Mouse (Mus musculus): ENCODE measurements at regions not wholly inside any gene's neighbourhood (a gene's known extent, or its start where the extent isn't known, plus 50 kb on each side); places are given as distances from the start of the nearest gene placed in this dataset.

GRCm38 (mm10) chr4:12286391-12286790 lies 114.6 kb upstream of the Fam92a start:
- TF ChIP-seq POLR2A (IDR thresholded peaks at IDR 0.05; ENCODE audit: low read depth, low read length): no peak
- no peak for TF ChIP-seq CTCF (IDR thresholded peaks at IDR 0.05; ENCODE audit: borderline replicate concordance, insufficient read depth, low read length)

Data from embryonic fibroblast, embryonic 13.5 days (primary cell).